Mouse (Mus musculus): ENCODE measurements at regions not wholly inside any gene's neighbourhood (a gene's known extent, or its start where the extent isn't known, plus 50 kb on each side); places are given as distances from the start of the nearest gene placed in this dataset.

GRCm38 (mm10) chr11:20404476-20404875, 72.0 kb upstream of the Slc1a4 start:
- TF ChIP-seq CTCF (IDR thresholded peaks at IDR 0.05; ENCODE audit: low read depth) (no peak), EP300 (optimal IDR thresholded peaks at IDR 0.05) (no peak)
